Mouse (Mus musculus) embryonic facial prominence, embryonic 14.5 days (tissue): Measurements from ENCODE around the gene Dhrs13. TPM values are rescaled to one million over a fixed set of nuclear protein-coding genes. Genes with fewer than 3 reads are reported as not detected.
A peak's percentile ranks its signal among the peaks of the same experiment; 100 is the strongest.
"Not testable (repeated sequence)": the region's sequence is repeated elsewhere in the genome, so short reads cannot be mapped to it uniquely, and the experiment has no call there.

ENCODE experiments used
- ATAC-seq: fragments of 200-750 bp; cut with Nextera tagmentation; 2 replicates; pipeline ENCODE4 v1.8.0; 2017; ENCODE audit warnings: low read depth, moderate number of reproducible peaks, moderate TSS enrichment
- DNase-seq: peaks from one replicate; pipeline ENCODE4 v3.0.0-alpha.2; 2015; ENCODE audit warnings: low spot score
- H3K27ac ChIP-seq: fragments of 300-500 bp; sonication (generic); replicated peaks from 2 replicates; pipeline ENCODE4 v1.5.1; 2014; ENCODE audit warnings: low read depth, mild to moderate bottlenecking, low read length, moderate library complexity
- H3K27me3 ChIP-seq: fragments of 300-500 bp; sonication (generic); replicated peaks from 2 replicates; pipeline ENCODE4 v1.6.1; 2014; ENCODE audit warnings: low read length; ENCODE audit not compliant: control insufficient read depth, insufficient read depth
- H3K36me3 ChIP-seq: fragments of 300-500 bp; sonication (generic); 2 replicates; pipeline ENCODE4 v1.6.1; 2014; ENCODE audit warnings: low read length, mixed read lengths; ENCODE audit not compliant: control insufficient read depth, insufficient read depth
- H3K4me1 ChIP-seq: fragments of 300-500 bp; sonication (generic); 2 replicates; pipeline ENCODE4 v1.6.1; 2014; ENCODE audit warnings: antibody characterized with exemption, low read length; ENCODE audit not compliant: control insufficient read depth, insufficient read depth
- H3K4me2 ChIP-seq: fragments of 300-500 bp; sonication (generic); 2 replicates; pipeline ENCODE4 v1.6.1; 2014; ENCODE audit warnings: low read depth, mild to moderate bottlenecking, low read length, moderate library complexity, mixed read lengths
- H3K4me3 ChIP-seq: fragments of 300-500 bp; sonication (generic); 2 replicates; pipeline ENCODE4 v1.5.1; 2014; ENCODE audit warnings: low read depth, mild to moderate bottlenecking, low read length
- H3K9ac ChIP-seq: fragments of 300-500 bp; sonication (generic); 2 replicates; pipeline ENCODE4 v1.6.1; 2014; ENCODE audit warnings: low read depth, mild to moderate bottlenecking, low read length, moderate library complexity, mixed read lengths
- H3K9me3 ChIP-seq: fragments of 300-500 bp; sonication (generic); 2 replicates; pipeline ENCODE4 v1.6.1; 2016; ENCODE audit warnings: low read length; ENCODE audit not compliant: control insufficient read depth
- WGBS: fragments of 180-500 bp; shearing (Covaris S2); extraction: QIAGEN DNeasy Blood & Tissue Kit; methylation state at CpG from one replicate; pipeline ENCODE4 v1.1.7; 2014; 5-methylcytosine and 5-hydroxymethylcytosine counted together
- polyA plus RNA-seq: library from polyadenylated mRNA; unstranded; fragments of >200 nt; fragmentation: Nextera tagmentation; extraction: Ambion mirVana; gene quantifications from 2 replicates; pipeline ENCODE4 v1.2.1, GENCODE M21; 2014

The Dhrs13 gene
- polyA plus RNA-seq, 1 experiment from 2014 or later = 19.1 TPM

GRCm38 (mm10) chr11:78036791-78037190, 4.7 kb downstream of the Dhrs13 start:
- Histone ChIP-seq H3K4me1 (peaks cover 6% of the 10 kb centered on the region; the same call in 1 of the 2 replicates), H3K27me3 (no peaks in the 10 kb centered on the region), H3K36me3 (peaks cover 19% of the 10 kb centered on the region), H3K4me2 (no peak overlapping the region), H3K9ac (0 out of 2 replicates have a peak overlapping the region, but pooled peaks have one; percentile 9), H3K27ac (no peak overlapping the region), H3K9me3 (no peaks in the 10 kb centered on the region), H3K4me3 (no peak overlapping the region)
- ATAC-seq (no peak), DNase-seq (no peak)
- 85% methylated on average over 10 of the region's 10 CpGs for WGBS

- Histone ChIP-seq H3K27me3 (no peaks in the 10 kb centered on the region), H3K4me3 (peak within 1 kb of the TSS; percentile 87), H3K27ac (peak within 1 kb of the TSS; percentile 80), H3K36me3 (peaks cover 26% of the 10 kb centered on the region), H3K4me1 (peaks cover 4% of the 10 kb centered on the region; the same call in 1 of the 2 replicates), H3K4me2 (peak within 1 kb of the TSS; percentile 89), H3K9me3 (no peaks in the 10 kb centered on the region), H3K9ac (peak within 1 kb of the TSS; percentile 89)
- ATAC-seq (peak; percentile 91), DNase-seq (peak; percentile 79)
- WGBS = 2% methylated on average over 46 of the region's 55 CpGs
These were observed 6.0 kb downstream of the Dhrs13 start, which contains the start of gene Flot2 for GRCm38 (mm10) chr11:78037831-78038752. Gene Flot2 (plus strand): TSS chr11:78037931.

- 55% methylated on average over 2 of the region's 2 CpGs for WGBS
- Histone ChIP-seq H3K36me3 (peaks cover 12% of the 10 kb centered on the region), H3K9ac (no peak overlapping the region), H3K4me3 (no peak overlapping the region), H3K27ac (no peak overlapping the region), H3K4me2 (no peak overlapping the region), H3K27me3 (no peaks in the 10 kb centered on the region), H3K4me1 (no peaks in the 10 kb centered on the region), H3K9me3 (no peaks in the 10 kb centered on the region)
- no peak for ATAC-seq
- DNase-seq = no peak
These were observed 8.8 kb downstream of the Dhrs13 start for GRCm38 (mm10) chr11:78040878-78041277.

- not testable (repeated sequence) for H3K9ac ChIP-seq, H3K9me3 ChIP-seq, H3K4me2 ChIP-seq, DNase-seq, H3K4me1 ChIP-seq, H3K4me3 ChIP-seq, H3K27ac ChIP-seq, ATAC-seq, H3K27me3 ChIP-seq
- H3K36me3 ChIP-seq = peaks cover 19% of the 10 kb centered on the region
- WGBS = 91% methylated on average over 4 of the region's 4 CpGs
These were observed 10.3 kb downstream of the Dhrs13 start for GRCm38 (mm10) chr11:78042290-78042870.

- 62% methylated on average over 5 of the region's 5 CpGs for whole genome bisulfite sequencing
- Histone ChIP-seq H3K36me3 (peaks cover 21% of the 10 kb centered on the region), H3K9me3 (no peaks in the 10 kb centered on the region), H3K4me2 (no peak overlapping the region), H3K4me3 (no peak overlapping the region), H3K9ac (no peak overlapping the region), H3K4me1 (no peaks in the 10 kb centered on the region), H3K27ac (no peak overlapping the region), H3K27me3 (no peaks in the 10 kb centered on the region)
- ATAC-seq = 0 out of 2 replicates have a peak, but pooled peaks have one; percentile 47
- peak; percentile 43 for DNase-seq
These were observed 12.7 kb downstream of the Dhrs13 start for GRCm38 (mm10) chr11:78044758-78045251.

- not testable (repeated sequence) for DNase-seq, ATAC-seq
- 90% methylated on average over 2 of the region's 4 CpGs for WGBS
These were observed 16.6 kb downstream of the Dhrs13 start for GRCm38 (mm10) chr11:78048637-78049036.

GRCm38 (mm10) chr11:78053078-78053477, 21.0 kb downstream of the Dhrs13 start:
- Histone ChIP-seq H3K4me2 (no peak overlapping the region), H3K4me3 (no peak overlapping the region), H3K9ac (no peak overlapping the region), H3K27me3 (no peaks in the 10 kb centered on the region), H3K36me3 (peaks cover 58% of the 10 kb centered on the region), H3K9me3 (no peaks in the 10 kb centered on the region), H3K4me1 (no peaks in the 10 kb centered on the region), H3K27ac (no peak overlapping the region)
- WGBS = 93% methylated on average over 8 of the region's 8 CpGs
- ATAC-seq = no peak
- DNase-seq = no peak

More at GRCm38 (mm10) chr11:78048637-78049036, 16.6 kb downstream of the Dhrs13 start:
- H3K4me2 ChIP-seq, H3K27ac ChIP-seq, H3K4me1 ChIP-seq, H3K4me3 ChIP-seq, H3K27me3 ChIP-seq, H3K9ac ChIP-seq, H3K9me3 ChIP-seq: not testable (repeated sequence)
- peaks cover 23% of the 10 kb centered on the region; the same call in 1 of the 2 replicates for H3K36me3 ChIP-seq

GRCm38 (mm10) chr11:78056946-78057345, 24.9 kb downstream of the Dhrs13 start:
- peaks cover 72% of the 10 kb centered on the region for H3K36me3 ChIP-seq
- no peak overlapping the region for H3K27ac ChIP-seq
- no peak overlapping the region for H3K4me2 ChIP-seq
- no peak overlapping the region for H3K9ac ChIP-seq
- no peak overlapping the region for H3K4me3 ChIP-seq
- no peaks in the 10 kb centered on the region for H3K4me1 ChIP-seq
- no peaks in the 10 kb centered on the region for H3K9me3 ChIP-seq
- no peak for DNase-seq
- 78% methylated on average over 8 of the region's 8 CpGs for WGBS
- no peaks in the 10 kb centered on the region for H3K27me3 ChIP-seq
- ATAC-seq = no peak
